Mouse (Mus musculus): ENCODE results near the gene Wrap53. TPM values are rescaled to one million over a fixed set of nuclear protein-coding genes. Genes with fewer than 3 reads are reported as not detected.
A peak's percentile ranks its signal among the peaks of the same experiment; 100 is the strongest.

Wrap53 gene
- total and polyA plus RNA-seq, 3 experiments = 18.5 to 24.5 TPM; not detected in 1

- Histone ChIP-seq H3K9ac (ENCODE audit: control insufficient read depth, low read depth, low read length, poor library complexity, severe bottlenecking) (no peak overlapping the region), H3K79me2 (ENCODE audit: control insufficient read depth, insufficient read depth, low read length, poor library complexity) (no peaks in the 10 kb centered on the region), H3K36me3 (ENCODE audit: control insufficient read depth in 1 of 2, insufficient read depth in 2 of 2, low read length in 2 of 2) (peaks cover 4 to 39% of the 10 kb centered on the region in 2 experiments), H3K4me3 (ENCODE audit: control insufficient read depth in 1 of 2, insufficient read depth in 1 of 2, low read depth in 2 of 2, low read length in 2 of 2) (no peak overlapping the region), H3K27me3 (ENCODE audit: control insufficient read depth in 1 of 2, insufficient read depth in 2 of 2, low read length in 2 of 2) (no peaks in the 10 kb centered on the region), H3K4me1 (ENCODE audit: control insufficient read depth in 1 of 2, insufficient read depth in 2 of 2, low read length in 2 of 2) (peaks cover 14 to 29% of the 10 kb centered on the region in 2 experiments), H3K9me3 (replicated peaks; ENCODE audit: insufficient read depth, low read length) (no peaks in the 10 kb centered on the region), H3K27ac (ENCODE audit: control insufficient read depth, low read depth, low read length) (no peak overlapping the region)
- TF ChIP-seq POLR2AphosphoS5 (IDR thresholded peaks at IDR 0.05; ENCODE audit: borderline replicate concordance, low read depth, low read length) (0 out of 2 replicates have a peak, but pooled peaks have one; percentile 42), CTCF (IDR thresholded peaks at IDR 0.05 in 2 of 3, conservative IDR thresholded peaks at IDR 0.05 in 1 of 3; ENCODE audit: control insufficient read depth in 1 of 3, insufficient read depth in 1 of 3, low read depth in 2 of 3, low read length in 3 of 3, poor library complexity in 1 of 3, severe bottlenecking in 1 of 3) (no peak), MAFK (IDR thresholded peaks at IDR 0.05; ENCODE audit: borderline replicate concordance, low read depth, low read length) (no peak)
- DNase-seq (ENCODE audit: low read depth, low spot score) = peak; percentile 35
Measured at GRCm38 (mm10) chr11:69594853-69595252, 14.8 kb upstream of the Wrap53 start.

DNA sequence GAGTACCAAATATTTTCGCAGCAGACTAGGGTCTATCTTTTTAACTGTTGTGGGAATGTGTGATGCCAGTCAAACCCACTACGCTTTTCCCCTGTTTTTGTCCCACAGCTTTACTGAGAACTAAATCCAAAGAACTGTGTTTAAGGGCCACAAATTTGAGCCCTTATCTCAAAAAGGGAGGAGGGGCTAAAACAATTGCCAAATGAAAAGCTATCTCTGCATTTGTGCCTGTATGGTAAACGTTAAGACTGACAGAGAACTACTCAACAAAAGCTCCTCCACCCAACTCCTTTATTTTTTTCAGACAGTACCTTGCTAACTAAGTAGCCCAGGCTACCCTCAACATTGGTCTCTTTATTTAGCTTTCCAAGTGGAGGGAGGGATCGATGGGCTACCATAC, 12.7 kb upstream of the Wrap53 start:
- H3K27ac ChIP-seq (ENCODE audit: control insufficient read depth, low read depth, low read length) = peak overlapping the region; percentile 53
- H3K36me3 ChIP-seq (ENCODE audit: control insufficient read depth in 1 of 2, insufficient read depth in 2 of 2, low read length in 2 of 2) = peaks cover 14 to 50% of the 10 kb centered on the region in 2 experiments
- no peak overlapping the region for H3K9ac ChIP-seq (ENCODE audit: control insufficient read depth, low read depth, low read length, poor library complexity, severe bottlenecking)
- no peaks in the 10 kb centered on the region for H3K79me2 ChIP-seq (ENCODE audit: control insufficient read depth, insufficient read depth, low read length, poor library complexity)
- peak; percentile 78 for DNase-seq (ENCODE audit: low read depth, low spot score)
- H3K4me1 ChIP-seq (ENCODE audit: control insufficient read depth in 1 of 2, insufficient read depth in 2 of 2, low read length in 2 of 2) = peaks cover 17 to 40% of the 10 kb centered on the region in 2 experiments
- no peaks in the 10 kb centered on the region for H3K9me3 ChIP-seq (replicated peaks; ENCODE audit: insufficient read depth, low read length)
- H3K27me3 ChIP-seq (ENCODE audit: control insufficient read depth in 1 of 2, insufficient read depth in 2 of 2, low read length in 2 of 2) = no peaks in the 10 kb centered on the region
- no peak overlapping the region for H3K4me3 ChIP-seq (ENCODE audit: control insufficient read depth in 1 of 2, insufficient read depth in 1 of 2, low read depth in 2 of 2, low read length in 2 of 2)
- no peak for TF ChIP-seq POLR2AphosphoS2 (IDR thresholded peaks at IDR 0.05; ENCODE audit: low read length)
- TF ChIP-seq ELF1 (IDR thresholded peaks at IDR 0.05; ENCODE audit: low read depth, low read length) = no peak
- TF ChIP-seq MAX (IDR thresholded peaks at IDR 0.05; ENCODE audit: low read length) = no peak; the same call in 1 of the 2 replicates
- no peak for TF ChIP-seq POLR2AphosphoS5 (IDR thresholded peaks at IDR 0.05; ENCODE audit: borderline replicate concordance, low read depth, low read length)
- no peak for TF ChIP-seq TBP (IDR thresholded peaks at IDR 0.05; ENCODE audit: low read depth, low read length)
- TF ChIP-seq JUND (IDR thresholded peaks at IDR 0.05; ENCODE audit: low read depth, low read length) = no peak
- TF ChIP-seq MXI1 (IDR thresholded peaks at IDR 0.05; ENCODE audit: low read depth, low read length) = peak; percentile 26; the same call in 1 of the 2 replicates
- no peak for TF ChIP-seq GABPA (IDR thresholded peaks at IDR 0.05; ENCODE audit: low read depth, low read length)
- no peak for TF ChIP-seq CTCF (IDR thresholded peaks at IDR 0.05 in 2 of 3, conservative IDR thresholded peaks at IDR 0.05 in 1 of 3; ENCODE audit: control insufficient read depth in 1 of 3, insufficient read depth in 1 of 3, low read depth in 2 of 3, low read length in 3 of 3, poor library complexity in 1 of 3, severe bottlenecking in 1 of 3)
- TF ChIP-seq ZKSCAN1 (IDR thresholded peaks at IDR 0.05; ENCODE audit: low read depth, low read length) = no peak
- no peak for TF ChIP-seq ZC3H11A (IDR thresholded peaks at IDR 0.05; ENCODE audit: low read depth, low read length)
- 0 out of 2 replicates have a peak, but pooled peaks have one; percentile 12 for TF ChIP-seq MYC (IDR thresholded peaks at IDR 0.05; ENCODE audit: low read depth, low read length)
- TF ChIP-seq SMC3 (IDR thresholded peaks at IDR 0.05; ENCODE audit: low read depth, low read length) = no peak
- TF ChIP-seq ETS1 (IDR thresholded peaks at IDR 0.05; ENCODE audit: low read depth, low read length) = no peak
- TF ChIP-seq HCFC1 (IDR thresholded peaks at IDR 0.05; ENCODE audit: low read depth, low read length) = 0 out of 2 replicates have a peak, but pooled peaks have one; percentile 37
- no peak for TF ChIP-seq USF2 (IDR thresholded peaks at IDR 0.05; ENCODE audit: borderline replicate concordance in 1 of 2, insufficient read depth in 1 of 2, low read depth in 1 of 2, low read length in 2 of 2)
- 0 out of 2 replicates have a peak, but pooled peaks have one; percentile 14 for TF ChIP-seq BHLHE40 (IDR thresholded peaks at IDR 0.05; ENCODE audit: borderline replicate concordance, low read depth, low read length)
- TF ChIP-seq MAZ (IDR thresholded peaks at IDR 0.05; ENCODE audit: low read depth, low read length) = no peak; the same call in 1 of the 2 replicates
- no peak for TF ChIP-seq ZMIZ1 (IDR thresholded peaks at IDR 0.05; ENCODE audit: low read depth, low read length)
- TF ChIP-seq ZNF384 (IDR thresholded peaks at IDR 0.05; ENCODE audit: low read depth, low read length) = peak; percentile 65
- TF ChIP-seq EP300 (IDR thresholded peaks at IDR 0.05; ENCODE audit: low read depth in 1 of 2, low read length in 2 of 2) = peak; percentile 42 to 64; a peak in 3 of 4 replicates
- TF ChIP-seq E2F4 (IDR thresholded peaks at IDR 0.05; ENCODE audit: borderline replicate concordance, low read depth, low read length) = no peak
- no peak for TF ChIP-seq TAL1 (IDR thresholded peaks at IDR 0.05; ENCODE audit: low read length)
- TF ChIP-seq CHD1 (IDR thresholded peaks at IDR 0.05; ENCODE audit: low read depth, low read length) = no peak
- TF ChIP-seq MEF2A (IDR thresholded peaks at IDR 0.05; ENCODE audit: extremely low read depth, insufficient replicate concordance, low read depth, low read length, poor library complexity, severe bottlenecking) = no peak
- TF ChIP-seq UBTF (IDR thresholded peaks at IDR 0.05; ENCODE audit: borderline replicate concordance, insufficient read depth, low read depth, low read length) = no peak
- peak; percentile 82 for TF ChIP-seq GATA1 (IDR thresholded peaks at IDR 0.05; ENCODE audit: low read depth, low read length)
- no peak for TF ChIP-seq MAFK (IDR thresholded peaks at IDR 0.05; ENCODE audit: borderline replicate concordance, low read depth, low read length)
- TF ChIP-seq RAD21 (IDR thresholded peaks at IDR 0.05; ENCODE audit: low read depth, low read length) = no peak

All from MEL (cell line).